Mouse (Mus musculus) stomach, embryonic 16.5 days (tissue): ENCODE data around the gene Ptma. TPM values are rescaled to one million over a fixed set of nuclear protein-coding genes. Genes with fewer than 3 reads are reported as not detected.

Experiments
- ATAC-seq: fragments of 200-750 bp; cut with Nextera tagmentation; 2 replicates; pipeline ENCODE4 v1.8.0; 2017; ENCODE audit warnings: moderate number of reproducible peaks, moderate TSS enrichment; ENCODE audit not compliant: insufficient read depth, low FRiP score
- H3K27ac ChIP-seq: fragments of 300-500 bp; sonication (generic); 2 replicates; pipeline ENCODE4 v1.5.1; 2014; ENCODE audit warnings: low read length
- H3K27me3 ChIP-seq: fragments of 300-500 bp; sonication (generic); 2 replicates; pipeline ENCODE4 v1.6.1; 2014; ENCODE audit warnings: low read length, control low read depth, mixed read lengths; ENCODE audit not compliant: control insufficient read depth, insufficient read depth
- H3K36me3 ChIP-seq: fragments of 300-500 bp; sonication (generic); 2 replicates; pipeline ENCODE4 v1.6.1; 2014; ENCODE audit warnings: low read length; ENCODE audit not compliant: control insufficient read depth, insufficient read depth
- H3K4me1 ChIP-seq: fragments of 300-500 bp; sonication (generic); 2 replicates; pipeline ENCODE4 v1.6.1; 2014; ENCODE audit warnings: low read length, control low read depth, mixed read lengths; ENCODE audit not compliant: control insufficient read depth, insufficient read depth
- H3K4me2 ChIP-seq: fragments of 300-500 bp; sonication (generic); 2 replicates; pipeline ENCODE4 v1.6.1; 2014; ENCODE audit warnings: low read depth, low read length, mixed read lengths
- H3K4me3 ChIP-seq: fragments of 300-500 bp; sonication (generic); replicated peaks from 2 replicates; pipeline ENCODE4 v1.5.1; 2014; ENCODE audit warnings: mild to moderate bottlenecking, low read length
- H3K9ac ChIP-seq: fragments of 300-500 bp; sonication (generic); 2 replicates; pipeline ENCODE4 v1.6.1; 2014; ENCODE audit warnings: low read length
- H3K9me3 ChIP-seq: fragments of 300-500 bp; sonication (generic); replicated peaks from 2 replicates; pipeline ENCODE4 v1.6.1; 2016; ENCODE audit warnings: low read length, control low read depth; ENCODE audit not compliant: control insufficient read depth
- WGBS: fragments of 180-500 bp; shearing (Covaris S2); extraction: QIAGEN DNeasy Blood & Tissue Kit; methylation state at CpG from one replicate; pipeline ENCODE4 v1.1.7; 2014; 5-methylcytosine and 5-hydroxymethylcytosine counted together
- polyA plus RNA-seq: library from polyadenylated mRNA; unstranded; fragments of >200 nt; fragmentation: Nextera tagmentation; extraction: Ambion mirVana; gene quantifications from 2 replicates; pipeline ENCODE4 v1.2.1, GENCODE M21; 2015

Ptma gene
- polyA plus RNA-seq, 1 experiment from 2014 or later, result 2,170 TPM

- WGBS, result 65% methylated on average over 9 of the region's 9 CpGs
- Histone ChIP-seq H3K4me2 (peak overlapping the region; percentile 29; the same call in 1 of the 2 replicates), H3K9ac (peak overlapping the region; percentile 66), H3K4me3 (no peak overlapping the region), H3K36me3 (no peaks in the 10 kb centered on the region), H3K27me3 (no peaks in the 10 kb centered on the region), H3K4me1 (peaks cover 35% of the 10 kb centered on the region), H3K9me3 (no peaks in the 10 kb centered on the region), H3K27ac (peak overlapping the region; percentile 98)
- no peak for ATAC-seq
Measured at GRCm38 (mm10) chr1:86492095-86493070, 34.1 kb upstream of the Ptma start.

- Histone ChIP-seq H3K4me2 (no peak overlapping the region), H3K4me1 (peaks cover 41% of the 10 kb centered on the region), H3K36me3 (no peaks in the 10 kb centered on the region), H3K4me3 (no peak overlapping the region), H3K27ac (no peak overlapping the region), H3K9ac (0 out of 2 replicates have a peak overlapping the region, but pooled peaks have one; percentile 3), H3K9me3 (no peaks in the 10 kb centered on the region), H3K27me3 (no peaks in the 10 kb centered on the region)
- no peak for ATAC-seq
- 74% methylated on average over 3 of the region's 3 CpGs for WGBS
Measured at GRCm38 (mm10) chr1:86493783-86494182, 32.7 kb upstream of the Ptma start.

GRCm38 (mm10) chr1:86496340-86496739 lies 30.2 kb upstream of the Ptma start:
- H3K27ac ChIP-seq, result no peak overlapping the region
- H3K27me3 ChIP-seq, result no peaks in the 10 kb centered on the region
- H3K4me2 ChIP-seq, result no peak overlapping the region
- H3K4me3 ChIP-seq, result no peak overlapping the region
- no peaks in the 10 kb centered on the region for H3K9me3 ChIP-seq
- H3K36me3 ChIP-seq, result no peaks in the 10 kb centered on the region
- H3K9ac ChIP-seq, result no peak overlapping the region
- H3K4me1 ChIP-seq, result peaks cover 50% of the 10 kb centered on the region
- no peak for ATAC-seq
- WGBS, result 94% methylated on average over 4 of the region's 4 CpGs

GRCm38 (mm10) chr1:86497361-86497760 lies 29.2 kb upstream of the Ptma start:
- H3K27ac ChIP-seq, result peak overlapping the region; percentile 94

GRCm38 (mm10) chr1:86497986-86498385 lies 28.5 kb upstream of the Ptma start:
- no peaks in the 10 kb centered on the region for H3K36me3 ChIP-seq
- 35% methylated on average over 3 of the region's 3 CpGs for WGBS
- no peak overlapping the region for H3K4me2 ChIP-seq
- peak overlapping the region; percentile 62 for H3K9ac ChIP-seq
- peak overlapping the region; percentile 94 for H3K27ac ChIP-seq
- H3K27me3 ChIP-seq, result no peaks in the 10 kb centered on the region
- H3K9me3 ChIP-seq, result no peaks in the 10 kb centered on the region
- peak; percentile 54 for ATAC-seq
- peaks cover 50% of the 10 kb centered on the region for H3K4me1 ChIP-seq
- H3K4me3 ChIP-seq, result no peak overlapping the region

More at GRCm38 (mm10) chr1:86497361-86497760, 29.2 kb upstream of the Ptma start:
- Histone ChIP-seq H3K4me3 (no peak overlapping the region), H3K4me1 (peaks cover 48% of the 10 kb centered on the region), H3K9ac (peak overlapping the region; percentile 62), H3K4me2 (no peak overlapping the region), H3K27me3 (no peaks in the 10 kb centered on the region), H3K36me3 (no peaks in the 10 kb centered on the region), H3K9me3 (no peaks in the 10 kb centered on the region)
- ATAC-seq, result no peak
- 57% methylated on average over 5 of the region's 5 CpGs for WGBS

- H3K36me3 ChIP-seq, result no peaks in the 10 kb centered on the region
- peak overlapping the region; percentile 18; the same call in 1 of the 2 replicates for H3K9ac ChIP-seq
- no peak overlapping the region for H3K4me2 ChIP-seq
- WGBS, result 69% methylated on average over 1 of the region's 1 CpGs
- no peak overlapping the region for H3K4me3 ChIP-seq
- peaks cover 56% of the 10 kb centered on the region for H3K4me1 ChIP-seq
- no peaks in the 10 kb centered on the region for H3K27me3 ChIP-seq
- no peak for ATAC-seq
- H3K27ac ChIP-seq, result peak overlapping the region; percentile 94
- no peaks in the 10 kb centered on the region for H3K9me3 ChIP-seq
Measured at GRCm38 (mm10) chr1:86498611-86499010, 27.9 kb upstream of the Ptma start.

DNA sequence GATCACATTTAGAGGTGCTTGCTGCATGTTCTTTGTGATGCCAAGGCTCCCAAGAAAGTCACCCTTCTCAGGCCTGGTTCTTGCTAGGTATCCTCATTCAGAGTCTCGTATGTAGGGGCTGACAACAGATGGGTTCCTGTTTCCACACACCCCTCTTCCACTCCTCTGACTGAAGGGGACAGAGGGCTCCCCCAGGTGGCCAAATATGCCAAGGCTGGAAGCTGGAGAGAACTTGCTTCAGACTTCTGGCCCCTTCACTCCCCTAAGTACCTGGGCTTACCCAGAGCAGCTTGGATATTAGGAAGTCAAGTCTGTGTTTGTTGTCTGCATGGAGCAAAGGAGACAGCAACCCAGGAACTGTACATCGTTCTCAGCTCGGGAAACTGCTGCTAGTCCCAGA lies 26.6 kb upstream of the Ptma start:
- H3K9ac ChIP-seq, result 0 out of 2 replicates have a peak overlapping the region, but pooled peaks have one; percentile 24

DNA sequence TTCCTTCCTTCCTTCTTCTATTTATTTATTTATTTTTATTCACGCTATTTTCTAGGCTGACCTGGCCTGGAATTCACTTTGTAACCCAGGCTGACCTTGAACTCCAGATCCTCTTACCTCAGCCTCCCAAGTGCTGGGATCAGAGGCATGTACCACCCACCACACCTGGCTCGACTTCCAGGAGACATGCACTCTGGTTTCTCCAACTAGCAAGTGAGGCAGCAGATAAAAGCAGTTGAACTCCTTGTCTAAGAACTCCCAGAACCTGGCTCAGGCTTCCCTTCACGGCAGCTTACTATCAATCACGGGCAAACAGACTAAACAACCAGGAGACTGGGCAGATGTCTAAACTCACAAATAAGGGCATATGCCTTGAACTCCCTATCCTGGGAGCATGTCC lies 25.8 kb upstream of the Ptma start:
- Histone ChIP-seq H3K36me3 (no peaks in the 10 kb centered on the region), H3K9me3 (no peaks in the 10 kb centered on the region), H3K4me1 (peaks cover 69% of the 10 kb centered on the region), H3K27me3 (no peaks in the 10 kb centered on the region), H3K9ac (peak overlapping the region; percentile 6; the same call in 1 of the 2 replicates), H3K4me3 (no peak overlapping the region), H3K27ac (peak overlapping the region; percentile 99), H3K4me2 (no peak overlapping the region)
- no peak for ATAC-seq
- 52% methylated on average over 4 of the region's 4 CpGs for WGBS

More for the DNA sequence above, 26.6 kb upstream of the Ptma start:
- ATAC-seq, result no peak
- H3K36me3 ChIP-seq, result no peaks in the 10 kb centered on the region
- no peak overlapping the region for H3K4me2 ChIP-seq
- H3K27ac ChIP-seq, result peak overlapping the region; percentile 13; the same call in 1 of the 2 replicates
- H3K27me3 ChIP-seq, result no peaks in the 10 kb centered on the region
- H3K4me1 ChIP-seq, result peaks cover 61% of the 10 kb centered on the region
- H3K9me3 ChIP-seq, result no peaks in the 10 kb centered on the region
- no peak overlapping the region for H3K4me3 ChIP-seq
- WGBS, result 40% methylated on average over 3 of the region's 3 CpGs

DNA sequence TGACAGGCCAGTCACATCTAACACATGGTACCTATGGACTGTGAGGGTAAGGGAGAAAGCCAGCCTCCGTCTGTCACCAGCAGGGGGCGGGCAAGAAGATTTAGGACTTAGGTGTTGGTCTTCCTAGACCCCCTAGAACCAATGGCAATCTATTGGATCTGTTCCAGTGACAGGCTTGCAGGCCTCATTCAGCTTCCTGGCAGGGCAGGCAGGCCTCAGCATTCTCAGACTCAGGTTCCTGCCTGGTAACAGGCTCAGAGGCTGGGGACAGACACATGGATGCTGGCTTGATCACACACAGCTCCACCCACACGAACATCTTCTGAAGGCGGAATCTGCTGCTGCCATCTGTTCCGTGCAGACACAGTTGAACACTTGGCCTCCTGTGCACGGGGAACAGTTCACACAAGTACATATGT lies 25.4 kb upstream of the Ptma start:
- no peak overlapping the region for H3K4me3 ChIP-seq
- H3K4me2 ChIP-seq, result 0 out of 2 replicates have a peak overlapping the region, but pooled peaks have one; percentile 2
- peaks cover 69% of the 10 kb centered on the region for H3K4me1 ChIP-seq

More for the DNA sequence above, 25.4 kb upstream of the Ptma start:
- WGBS, result 34% methylated on average over 6 of the region's 6 CpGs
- no peaks in the 10 kb centered on the region for H3K36me3 ChIP-seq
- no peaks in the 10 kb centered on the region for H3K27me3 ChIP-seq
- H3K27ac ChIP-seq, result peak overlapping the region; percentile 99
- peak overlapping the region; percentile 6; the same call in 1 of the 2 replicates for H3K9ac ChIP-seq
- no peak for ATAC-seq
- H3K9me3 ChIP-seq, result no peaks in the 10 kb centered on the region
